ENCODE assay signal across 8 mouse cellular contexts in the genomic region with DNA sequence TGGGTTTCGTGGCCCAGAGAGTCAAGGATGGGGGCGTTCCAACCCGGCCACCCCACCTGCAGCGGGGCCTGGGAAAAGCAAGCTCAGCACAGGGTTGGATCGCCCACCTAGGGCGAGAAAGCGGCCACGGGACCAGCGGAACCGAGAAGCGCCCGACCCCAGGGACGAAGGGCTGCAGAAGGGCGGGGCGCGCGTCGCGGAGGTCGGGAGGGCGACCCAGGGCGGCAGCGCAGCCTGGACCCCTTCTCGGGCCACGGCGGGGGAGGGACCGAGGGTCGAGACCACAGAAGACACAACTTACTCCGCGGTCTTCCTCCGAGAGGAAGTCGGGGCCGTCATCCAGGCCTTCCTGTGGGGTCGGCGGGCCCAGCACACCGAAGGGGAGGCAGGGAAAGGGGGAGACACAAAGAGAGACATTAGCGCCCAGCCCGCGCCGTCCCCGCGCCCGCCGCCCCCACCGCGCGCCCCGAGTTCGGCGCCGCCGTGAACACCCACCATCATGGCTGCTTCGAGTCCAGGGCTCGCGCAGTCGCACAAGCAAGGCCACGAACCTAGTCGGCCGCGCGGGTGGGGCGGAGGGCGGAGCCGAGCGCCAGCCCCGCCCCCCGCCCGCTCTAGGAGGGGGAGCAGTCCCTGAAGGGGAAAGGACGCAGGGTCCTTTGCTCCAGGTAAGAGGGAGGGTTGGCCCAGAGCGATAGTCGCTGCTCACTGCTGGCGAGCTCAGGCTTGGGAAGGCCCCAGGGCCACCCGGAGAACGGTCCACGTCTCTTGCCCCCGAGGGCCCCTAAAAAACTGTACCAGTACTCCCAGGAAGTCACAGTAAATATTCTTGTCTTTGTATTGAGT. TPM values are rescaled to one million over a fixed set of nuclear protein-coding genes. Genes with fewer than 3 reads are reported as not detected.
DNase-seq lines count a peak whose midpoint lies in the region; ATAC-seq and TF ChIP-seq lines count a peak whose summit lies in the region.

TSS of gene Snx6 (minus strand) at position 551 of the 846 bp plus-strand sequence.

- peak within 1 kb of the TSS; percentile 75 for H3K4me2 ChIP-seq in heart, embryonic 12.5 days
- peak within 1 kb of the TSS; percentile 61 for H3K4me2 ChIP-seq in kidney, postnatal 0 days (ENCODE audit: low read length)
- peak within 1 kb of the TSS; percentile 70 for H3K4me2 ChIP-seq in liver, embryonic 11.5 days
- peak within 1 kb of the TSS; percentile 74 for H3K4me2 ChIP-seq in stomach, embryonic 15.5 days

- H3K9ac ChIP-seq in heart, embryonic 12.5 days: peak within 1 kb of the TSS; percentile 94
- H3K9ac ChIP-seq in kidney, postnatal 0 days (ENCODE audit: low read depth, low read length): peak within 1 kb of the TSS; percentile 100
- peak within 1 kb of the TSS; percentile 95 for H3K9ac ChIP-seq in liver, embryonic 11.5 days (ENCODE audit: low read depth, low read length)
- peak within 1 kb of the TSS; percentile 97 for H3K9ac ChIP-seq in stomach, embryonic 15.5 days

- peak; percentile 96 for ATAC-seq in heart, embryonic 12.5 days (ENCODE audit: insufficient number of reproducible peaks, low FRiP score)
- peak; percentile 92 for ATAC-seq in kidney, postnatal 0 days (replicated peaks; ENCODE audit: low FRiP score, low read depth)
- peak; percentile 94 for ATAC-seq in liver, embryonic 11.5 days (replicated peaks; ENCODE audit: low FRiP score)
- peak; percentile 93 for ATAC-seq in stomach, embryonic 15.5 days (ENCODE audit: insufficient read depth, low FRiP score, low read depth)

- H3K27ac ChIP-seq in heart, embryonic 12.5 days (ENCODE audit: poor library complexity, severe bottlenecking): peak within 1 kb of the TSS; percentile 52
- peak within 1 kb of the TSS; percentile 88 for H3K27ac ChIP-seq in kidney, postnatal 0 days
- H3K27ac ChIP-seq in liver, embryonic 11.5 days (ENCODE audit: low read depth, low read length): peak within 1 kb of the TSS; percentile 65
- H3K27ac ChIP-seq in stomach, embryonic 15.5 days: peak within 1 kb of the TSS; percentile 89

- TF ChIP-seq CTCF in C2C12 (IDR thresholded peaks at IDR 0.05; ENCODE audit: control insufficient read depth, insufficient read depth, insufficient read length): no peak
- no peak for TF ChIP-seq CTCF in brain, embryonic 14.5 days (IDR thresholded peaks at IDR 0.05; ENCODE audit: borderline replicate concordance, extremely low read depth, insufficient read depth, insufficient read length)
- no peak for TF ChIP-seq CTCF in kidney, postnatal 0 days (IDR thresholded peaks at IDR 0.05; ENCODE audit: low read depth)

- peak within 1 kb of the TSS; percentile 97 for H3K4me3 ChIP-seq in C2C12 (ENCODE audit: insufficient read depth, poor library complexity, severe bottlenecking)
- H3K4me3 ChIP-seq in erythroblast, embryonic 14.5 days (replicated peaks): peak within 1 kb of the TSS; percentile 92
- H3K4me3 ChIP-seq in heart, embryonic 12.5 days: peak within 1 kb of the TSS; percentile 89
- H3K4me3 ChIP-seq in kidney, postnatal 0 days (replicated peaks; ENCODE audit: low read depth, low read length): peak within 1 kb of the TSS; percentile 99
- H3K4me3 ChIP-seq in liver, embryonic 11.5 days (ENCODE audit: low read depth, low read length): peak within 1 kb of the TSS; percentile 84
- peak within 1 kb of the TSS; percentile 97 for H3K4me3 ChIP-seq in stomach, embryonic 15.5 days (replicated peaks)

- no peaks in the 10 kb centered on the region for H3K36me3 ChIP-seq in C2C12 (ENCODE audit: control insufficient read depth, insufficient read depth)
- H3K36me3 ChIP-seq in erythroblast, embryonic 14.5 days (ENCODE audit: control insufficient read depth): no peaks in the 10 kb centered on the region; the same call in 1 of the 2 replicates
- peaks cover 8% of the 10 kb centered on the region for H3K36me3 ChIP-seq in heart, embryonic 12.5 days
- H3K36me3 ChIP-seq in kidney, postnatal 0 days (ENCODE audit: insufficient read depth, low read length): no peaks in the 10 kb centered on the region
- no peaks in the 10 kb centered on the region for H3K36me3 ChIP-seq in liver, embryonic 11.5 days (ENCODE audit: control insufficient read depth, insufficient read depth, low read length)
- 0 out of 2 replicates have a peak, but pooled peaks cover 6% of the 10 kb centered on the region for H3K36me3 ChIP-seq in stomach, embryonic 15.5 days

- WGBS in heart, embryonic 12.5 days: under 1% methylated on average over 76 of the region's 76 CpGs
- under 1% methylated on average over 73 of the region's 76 CpGs for WGBS in kidney, postnatal 0 days
- under 1% methylated on average over 75 of the region's 76 CpGs for WGBS in liver, embryonic 11.5 days
- under 1% methylated on average over 70 of the region's 76 CpGs for WGBS in stomach, embryonic 15.5 days

- no peaks in the 10 kb centered on the region for H3K27me3 ChIP-seq in C2C12 (ENCODE audit: control insufficient read depth, insufficient read depth, insufficient read length)
- H3K27me3 ChIP-seq in erythroblast, embryonic 14.5 days (ENCODE audit: control insufficient read depth): peaks cover 3% of the 10 kb centered on the region; the same call in 1 of the 2 replicates
- H3K27me3 ChIP-seq in heart, embryonic 12.5 days (replicated peaks): no peaks in the 10 kb centered on the region
- H3K27me3 ChIP-seq in kidney, postnatal 0 days (ENCODE audit: insufficient read depth, low read length): no peaks in the 10 kb centered on the region
- H3K27me3 ChIP-seq in liver, embryonic 11.5 days (replicated peaks; ENCODE audit: control insufficient read depth, insufficient read depth, low read length): no peaks in the 10 kb centered on the region
- no peaks in the 10 kb centered on the region for H3K27me3 ChIP-seq in stomach, embryonic 15.5 days (replicated peaks)

- peak within 1 kb of the TSS; percentile 91 for H3ac ChIP-seq in C2C12 (ENCODE audit: control insufficient read depth, insufficient read length, low read depth)

- peaks cover 16% of the 10 kb centered on the region for H3K79me3 ChIP-seq in C2C12 (ENCODE audit: low read depth)

- DNase-seq in brain, embryonic 14.5 days (ENCODE audit: low read depth): peak; percentile 95
- DNase-seq in kidney, postnatal 0 days (ENCODE audit: low spot score): peak; percentile 91
- DNase-seq in liver, embryonic 11.5 days (ENCODE audit: low spot score): peak; percentile 89
- peak; percentile 73 to 80 for DNase-seq in natural killer cell, adult 2 months (ENCODE audit: low spot score in 2 of 2)

- H3K9me3 ChIP-seq in erythroblast, embryonic 14.5 days (ENCODE audit: control insufficient read depth, low read length): no peaks in the 10 kb centered on the region
- no peaks in the 10 kb centered on the region for H3K9me3 ChIP-seq in heart, embryonic 12.5 days (replicated peaks)
- H3K9me3 ChIP-seq in kidney, postnatal 0 days (replicated peaks; ENCODE audit: low read length): no peaks in the 10 kb centered on the region
- H3K9me3 ChIP-seq in liver, embryonic 11.5 days (ENCODE audit: control insufficient read depth, low read length): no peaks in the 10 kb centered on the region
- H3K9me3 ChIP-seq in stomach, embryonic 15.5 days: no peaks in the 10 kb centered on the region

- H3K4me1 ChIP-seq in erythroblast, embryonic 14.5 days (ENCODE audit: control insufficient read depth): peaks cover 14% of the 10 kb centered on the region
- peaks cover 28% of the 10 kb centered on the region for H3K4me1 ChIP-seq in heart, embryonic 12.5 days (replicated peaks)
- H3K4me1 ChIP-seq in kidney, postnatal 0 days (replicated peaks; ENCODE audit: insufficient read depth, low read length): peaks cover 9% of the 10 kb centered on the region; the same call in 1 of the 2 replicates
- H3K4me1 ChIP-seq in liver, embryonic 11.5 days (replicated peaks; ENCODE audit: control insufficient read depth, insufficient read depth, low read length): peaks cover 12% of the 10 kb centered on the region
- peaks cover 19% of the 10 kb centered on the region for H3K4me1 ChIP-seq in stomach, embryonic 15.5 days

- peaks cover 44% of the 10 kb centered on the region for H3K79me2 ChIP-seq in C2C12 (ENCODE audit: control insufficient read depth, insufficient read depth)

- TF ChIP-seq POLR2A in brain, embryonic 14.5 days (IDR thresholded peaks at IDR 0.05; ENCODE audit: borderline replicate concordance, extremely low read depth, insufficient read depth, insufficient read length, poor library complexity, severe bottlenecking): peak; percentile 89

TF ChIP-seq in C2C12, 6 proteins besides CTCF, POLR2A, EP300 and RAD21:
- TF ChIP-seq CEBPB (IDR thresholded peaks at IDR 0.05; ENCODE audit: low read depth) (no peak), MAX (IDR thresholded peaks at IDR 0.05) (no peak), FOSL1 (IDR thresholded peaks at IDR 0.05; ENCODE audit: insufficient read depth, low read length, poor library complexity, severe bottlenecking) (no peak), USF1 (IDR thresholded peaks at IDR 0.05; ENCODE audit: low read depth) (no peak), MYOG (IDR thresholded peaks at IDR 0.05; ENCODE audit: control insufficient read depth, extremely low read depth, insufficient read length) (no peak), MYOD1 (IDR thresholded peaks at IDR 0.05; ENCODE audit: control insufficient read depth, insufficient read length, low read depth) (no peak)

RNA-seq across cellular contexts. Expression of gene Snx6, which starts in this region (rescaled TPM):
- polyA plus RNA-seq in C2C12 (2012; fragmentation: generic; extraction: Trizol): 33.6 TPM
- polyA plus RNA-seq in brain, embryonic 14.5 days (2012; rRNA removed): 81.8 and 84.4 TPM in 2 replicates
- 0.20 and 0.29 TPM in 2 replicates for polyA plus RNA-seq in erythroblast, embryonic 14.5 days (2012)
- polyA plus RNA-seq in heart, embryonic 12.5 days (2016; fragmentation: Nextera tagmentation; extraction: Ambion mirVana): 122 and 135 TPM in 2 replicates
- 256 and 259 TPM in 2 replicates for polyA plus RNA-seq in kidney, postnatal 0 days (2015; fragmentation: Nextera tagmentation; extraction: Ambion mirVana)
- 115 and 123 TPM in 2 replicates for polyA plus RNA-seq in liver, embryonic 11.5 days (2014; fragmentation: Nextera tagmentation; extraction: Ambion mirVana)
- 177 and 180 TPM in 2 replicates for polyA plus RNA-seq in stomach, embryonic 15.5 days (2015; fragmentation: Nextera tagmentation; extraction: Ambion mirVana)

Comparison
In these comparisons a context has a peak if more than half of its experiments do, and no peak if none do; other contexts are left out.
1. Peak in every context shown above with its lines: DNase-seq, ATAC-seq, H3K4me3 ChIP-seq and H3K27ac ChIP-seq.
2. RNA of gene Snx6 (polyA plus RNA-seq): 256 to 259 TPM in kidney, postnatal 0 days, 177 to 180 TPM in stomach, embryonic 15.5 days, 122 to 135 TPM in heart, embryonic 12.5 days, 115 to 123 TPM in liver, embryonic 11.5 days, 81.8 to 84.4 TPM in brain, embryonic 14.5 days and 33.6 TPM in C2C12 (single experiment); 0.20 to 0.29 TPM in erythroblast, embryonic 14.5 days; every median in the first group is over 10 times any median in the second.